Mouse (Mus musculus): Measurements from ENCODE around the gene Acp1. TPM values are rescaled to one million over a fixed set of nuclear protein-coding genes. Genes with fewer than 3 reads are reported as not detected.
A peak's percentile ranks its signal among the peaks of the same experiment; 100 is the strongest.

Gene Acp1
- polyA plus RNA-seq, 1 experiment from 2014 or later, result 151 TPM

GRCm38 (mm10) chr12:30856172-30856571 is 55.2 kb downstream of the Acp1 start:
- Histone ChIP-seq H3K4me1 (no peaks in the 10 kb centered on the region), H3K36me3 (no peaks in the 10 kb centered on the region), H3K4me3 (replicated peaks) (no peak overlapping the region), H3K9ac (no peak overlapping the region), H3K4me2 (no peak overlapping the region), H3K27me3 (replicated peaks) (no peaks in the 10 kb centered on the region), H3K27ac (no peak overlapping the region), H3K9me3 (no peaks in the 10 kb centered on the region)
- no peak for ATAC-seq (ENCODE audit: insufficient read depth, low FRiP score, low read depth)
- 76% methylated on average over 5 of the region's 5 CpGs for WGBS

- 46% methylated on average over 6 of the region's 6 CpGs for WGBS
- ATAC-seq (ENCODE audit: insufficient read depth, low FRiP score, low read depth), result peak; percentile 60; the same call in 1 of the 2 replicates
- H3K4me1 ChIP-seq, result no peaks in the 10 kb centered on the region
- H3K4me2 ChIP-seq, result no peak overlapping the region
- H3K9ac ChIP-seq, result no peak overlapping the region
- no peak overlapping the region for H3K27ac ChIP-seq
- H3K36me3 ChIP-seq, result no peaks in the 10 kb centered on the region
- H3K9me3 ChIP-seq, result no peaks in the 10 kb centered on the region
- no peaks in the 10 kb centered on the region for H3K27me3 ChIP-seq (replicated peaks)
- no peak overlapping the region for H3K4me3 ChIP-seq (replicated peaks)
These were observed 55.8 kb downstream of the Acp1 start for GRCm38 (mm10) chr12:30855442-30856159.

GRCm38 (mm10) chr12:30851871-30852270 is 59.5 kb downstream of the Acp1 start:
- H3K36me3 ChIP-seq, result no peaks in the 10 kb centered on the region
- ATAC-seq (ENCODE audit: insufficient read depth, low FRiP score, low read depth), result no peak
- H3K9ac ChIP-seq, result no peak overlapping the region
- H3K27me3 ChIP-seq (replicated peaks), result no peaks in the 10 kb centered on the region
- H3K4me1 ChIP-seq, result no peaks in the 10 kb centered on the region
- H3K4me3 ChIP-seq (replicated peaks), result no peak overlapping the region
- no peaks in the 10 kb centered on the region for H3K9me3 ChIP-seq
- no peak overlapping the region for H3K27ac ChIP-seq
- H3K4me2 ChIP-seq, result no peak overlapping the region
- WGBS, result 81% methylated on average over 6 of the region's 6 CpGs

- H3K9me3 ChIP-seq, result no peaks in the 10 kb centered on the region
- H3K27ac ChIP-seq, result no peak overlapping the region
- ATAC-seq (ENCODE audit: insufficient read depth, low FRiP score, low read depth), result no peak
- H3K4me3 ChIP-seq (replicated peaks), result no peak overlapping the region
- no peaks in the 10 kb centered on the region for H3K4me1 ChIP-seq
- H3K4me2 ChIP-seq, result no peak overlapping the region
- H3K9ac ChIP-seq, result no peak overlapping the region
- WGBS, result 27% methylated on average over 2 of the region's 2 CpGs
- no peaks in the 10 kb centered on the region for H3K36me3 ChIP-seq
- H3K27me3 ChIP-seq (replicated peaks), result no peaks in the 10 kb centered on the region
These were observed 60.5 kb downstream of the Acp1 start for GRCm38 (mm10) chr12:30850902-30851301.

- Histone ChIP-seq H3K9ac (no peak overlapping the region), H3K9me3 (no peaks in the 10 kb centered on the region), H3K27ac (no peak overlapping the region), H3K4me1 (no peaks in the 10 kb centered on the region), H3K27me3 (replicated peaks) (no peaks in the 10 kb centered on the region), H3K4me2 (no peak overlapping the region), H3K36me3 (no peaks in the 10 kb centered on the region), H3K4me3 (replicated peaks) (no peak overlapping the region)
- peak; percentile 58 for ATAC-seq (ENCODE audit: insufficient read depth, low FRiP score, low read depth)
- 53% methylated on average over 1 of the region's 1 CpGs for WGBS
These were observed 62.9 kb downstream of the Acp1 start for GRCm38 (mm10) chr12:30848521-30848920.

Other genes with a start within 250 kb of the Acp1 start
- gene Alkal2, start 27.3 kb downstream of the Acp1 start, polyA plus RNA-seq (2015; fragmentation: Nextera tagmentation; extraction: Ambion mirVana), result 1.4 and 1.8 TPM in 2 replicates
- gene Sh3yl1, start 79 bp upstream of the Acp1 start, polyA plus RNA-seq (2015; fragmentation: Nextera tagmentation; extraction: Ambion mirVana), result 25.7 and 28.4 TPM in 2 replicates
- 10.1 and 11.2 TPM in 2 replicates for gene Fam110c, start 162.3 kb upstream of the Acp1 start, polyA plus RNA-seq (2015; fragmentation: Nextera tagmentation; extraction: Ambion mirVana)